Mouse (Mus musculus): ENCODE measurements around the gene Nprl3.
"Not testable (repeated sequence)": the region's sequence is repeated elsewhere in the genome, so short reads cannot be mapped to it uniquely, and the experiment has no call there.

DNA sequence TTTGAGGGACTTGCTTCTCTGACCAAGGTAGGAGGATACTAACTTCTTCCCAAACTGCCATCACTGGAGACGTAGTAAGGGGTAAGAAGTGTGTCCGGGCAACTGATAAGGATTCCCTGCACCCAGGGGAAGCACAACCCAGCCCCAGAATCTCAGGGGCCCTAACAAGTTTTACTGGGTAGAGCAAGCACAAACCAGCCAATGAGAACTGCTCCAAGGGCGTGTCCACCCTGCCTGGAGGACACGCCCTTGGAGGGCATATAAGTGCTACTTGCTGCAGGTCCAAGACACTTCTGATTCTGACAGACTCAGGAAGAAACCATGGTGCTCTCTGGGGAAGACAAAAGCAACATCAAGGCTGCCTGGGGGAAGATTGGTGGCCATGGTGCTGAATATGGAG lies 28.7 kb upstream of the Nprl3 start, which contains the start of gene Hba-a2:
- TF ChIP-seq CTCF (IDR thresholded peaks at IDR 0.05); EP300 (IDR thresholded peaks at IDR 0.05; ENCODE audit: insufficient read depth, low read depth, low read length): not testable (repeated sequence)
